Mouse (Mus musculus) C2C12 (cell line): ENCODE measurements at regions not wholly inside any gene's neighbourhood (a gene's known extent, or its start where the extent isn't known, plus 50 kb on each side); places are given as distances from the start of the nearest gene placed in this dataset.

Experiments
- CTCF ChIP-seq: IDR thresholded peaks from one replicate; pipeline ENCODE4 v1.5.1; 2011; ENCODE audit not compliant: control insufficient read depth, insufficient read depth, insufficient read length
- MAX ChIP-seq: IDR thresholded peaks from one replicate; pipeline ENCODE4 v1.6.1; 2011; ENCODE audit warnings: mild to moderate bottlenecking, control low read depth
- USF1 ChIP-seq: IDR thresholded peaks from one replicate; pipeline ENCODE4 v1.6.1; 2011; ENCODE audit warnings: low read depth, mild to moderate bottlenecking, control low read depth, moderate library complexity

DNA sequence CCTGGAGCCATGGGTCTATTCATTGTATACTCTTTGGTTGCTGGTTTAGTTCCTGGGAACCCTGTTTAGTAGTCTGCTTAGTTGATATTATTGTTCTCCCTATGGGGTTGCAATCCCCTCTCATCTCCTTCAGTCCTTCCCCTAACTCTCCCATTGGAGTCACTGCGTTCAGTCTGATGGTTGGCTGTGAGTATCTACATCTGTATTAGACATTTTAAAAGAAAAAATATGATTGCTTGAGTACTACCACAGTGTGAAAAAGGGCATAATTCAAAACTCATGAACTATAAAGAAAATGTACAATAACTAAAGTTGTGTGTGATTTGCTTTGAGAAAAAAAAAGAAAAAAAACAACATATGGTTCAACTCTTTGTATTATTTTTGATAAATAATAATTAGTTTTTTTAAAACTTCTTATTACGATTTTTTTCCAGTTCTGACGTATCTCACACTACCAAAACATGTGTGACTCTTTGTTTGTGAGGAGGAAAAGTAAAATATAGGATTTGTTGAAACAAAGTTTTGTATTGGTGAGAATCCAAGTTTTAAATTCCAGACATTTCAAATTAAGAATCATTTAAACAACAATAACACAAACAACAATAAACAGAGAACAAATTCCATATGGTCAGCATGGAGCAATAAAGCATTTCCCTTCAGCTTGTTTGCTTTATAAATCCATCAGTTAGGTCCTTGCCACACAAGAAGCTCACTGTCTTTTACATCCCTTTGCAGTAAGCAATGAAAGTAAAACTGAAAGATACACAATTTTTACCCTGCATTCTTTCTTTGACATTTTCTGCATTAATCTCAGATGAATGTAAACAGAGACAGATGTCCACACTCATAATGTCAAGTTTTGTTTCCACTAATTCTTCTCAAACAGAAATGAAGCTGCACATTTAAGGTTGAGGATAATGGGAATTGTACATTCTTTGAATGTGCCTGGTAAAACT, 583.5 kb downstream of the Slitrk6 start:
- no peak for TF ChIP-seq CTCF
- no peak for TF ChIP-seq MAX
- TF ChIP-seq USF1, result no peak
